Mouse (Mus musculus) megakaryocyte progenitor cell, adult 5-6 weeks (primary cell): ENCODE results near the gene Prkar2b. TPM values are rescaled to one million over a fixed set of nuclear protein-coding genes. Genes with fewer than 3 reads are reported as not detected.
A peak's percentile ranks its signal among the peaks of the same experiment; 100 is the strongest.

Experiments
- ATAC-seq: replicated peaks from 2 replicates; pipeline ENCODE4 v1.8.0; 2016; ENCODE audit warnings: mild to moderate bottlenecking, moderate TSS enrichment, inconsistent platforms; ENCODE audit not compliant: poor library complexity
- total RNA-seq, 2 experiments: library from RNA; stranded (forward) in 1 of 2; stranded (reverse) in 1 of 2; fragments of 157-497, 149-512 nt in 1 of 2; fragments of 200-1000 nt in 1 of 2; gene quantifications; 2 replicates each; pipeline versions ENCODE4 v1.2.3 to v1.2.4; 2015 to 2017

Gene Prkar2b
- total RNA-seq, 2 experiments from 2014 or later, result 77.3 to 99.4 TPM

DNA sequence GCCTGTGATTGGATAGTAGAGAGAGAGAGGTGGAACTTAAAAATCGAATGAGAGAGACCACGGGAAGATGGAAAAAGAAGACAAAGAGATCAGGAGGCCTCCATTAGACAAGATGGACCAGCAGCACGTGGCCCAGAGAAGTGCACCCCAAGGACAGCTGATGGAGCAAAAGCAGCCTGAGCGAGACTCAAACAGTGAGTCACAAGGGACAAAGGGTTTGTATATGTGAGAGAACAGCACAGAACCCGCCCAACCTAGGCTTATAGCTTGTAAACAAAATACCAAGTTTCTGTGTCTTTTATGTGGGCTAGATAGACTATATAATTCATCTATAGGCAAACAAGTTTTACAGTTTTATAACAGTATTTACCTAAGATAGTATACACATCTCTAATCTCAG is 50.0 kb downstream of the Prkar2b start:
- no peak for ATAC-seq

DNA sequence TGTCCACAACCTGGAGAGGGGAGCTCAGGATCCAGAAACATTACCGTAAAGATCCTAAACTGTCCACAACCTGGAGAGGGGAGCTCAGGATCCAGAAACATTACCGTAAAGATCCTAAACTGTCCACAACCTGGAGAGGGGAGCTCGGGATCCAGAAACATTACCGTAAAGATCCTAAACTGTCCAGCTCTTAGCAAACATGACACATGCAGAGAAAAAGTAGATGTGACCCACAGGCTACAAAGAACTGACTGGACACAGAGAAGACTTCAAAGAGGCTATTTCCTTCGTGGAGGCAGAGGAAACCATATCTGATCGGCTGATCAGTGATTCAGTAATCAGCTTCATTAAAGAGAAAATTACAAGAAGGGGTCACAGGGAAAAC is 51.1 kb downstream of the Prkar2b start:
- ATAC-seq, result peak; percentile 7; the same call in 1 of the 2 replicates

DNA sequence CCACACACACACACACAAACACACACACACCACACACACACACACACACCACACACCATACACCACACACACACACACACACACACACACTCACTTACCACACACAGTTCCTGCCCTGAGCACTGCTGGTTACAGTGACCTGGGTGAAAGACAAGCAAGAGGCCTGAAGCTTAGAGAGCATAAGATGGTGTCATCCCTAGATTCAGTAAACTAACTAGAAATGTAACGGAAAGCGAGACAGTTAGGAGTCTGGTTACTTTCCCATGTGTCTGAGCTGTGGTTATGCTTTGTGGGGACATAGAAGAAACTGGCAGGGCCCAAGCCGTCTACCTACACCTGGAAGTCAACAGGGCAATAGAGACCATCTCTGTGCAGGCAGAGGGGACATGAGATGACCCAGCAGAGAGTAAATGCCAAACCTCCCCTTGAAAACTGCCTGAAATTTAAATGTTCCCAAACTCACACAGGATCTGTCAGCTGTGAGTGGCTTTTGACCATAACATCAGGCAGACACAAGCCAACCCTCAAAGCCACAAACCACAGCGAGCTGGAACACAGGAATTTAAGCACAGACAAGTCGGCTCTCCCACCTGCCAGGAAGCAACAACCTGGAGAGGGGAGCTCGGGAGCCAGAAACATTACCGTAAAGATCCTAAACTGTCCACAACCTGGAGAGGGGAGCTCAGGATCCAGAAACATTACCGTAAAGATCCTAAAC is 51.7 kb downstream of the Prkar2b start:
- peak; percentile 53 for ATAC-seq

DNA sequence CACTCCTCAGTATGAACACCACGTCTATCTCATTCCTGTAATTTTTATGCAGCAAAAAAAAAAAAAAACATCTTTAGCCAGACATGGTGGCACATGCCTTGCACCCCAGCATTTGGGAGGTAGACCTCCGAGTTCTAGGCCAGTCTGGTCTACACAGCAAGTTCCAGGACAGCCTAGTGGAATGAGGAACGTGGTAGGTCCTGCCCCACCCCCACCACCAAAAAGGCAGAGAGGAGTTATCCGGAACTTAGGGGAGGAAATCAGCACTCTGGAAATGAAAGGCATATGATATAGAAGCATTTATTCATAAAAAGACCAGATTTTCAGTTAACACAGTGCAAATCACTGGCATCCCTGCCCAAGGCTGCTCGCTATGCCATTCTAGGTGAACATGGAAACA is 52.4 kb downstream of the Prkar2b start:
- ATAC-seq, result peak; percentile 51

DNA sequence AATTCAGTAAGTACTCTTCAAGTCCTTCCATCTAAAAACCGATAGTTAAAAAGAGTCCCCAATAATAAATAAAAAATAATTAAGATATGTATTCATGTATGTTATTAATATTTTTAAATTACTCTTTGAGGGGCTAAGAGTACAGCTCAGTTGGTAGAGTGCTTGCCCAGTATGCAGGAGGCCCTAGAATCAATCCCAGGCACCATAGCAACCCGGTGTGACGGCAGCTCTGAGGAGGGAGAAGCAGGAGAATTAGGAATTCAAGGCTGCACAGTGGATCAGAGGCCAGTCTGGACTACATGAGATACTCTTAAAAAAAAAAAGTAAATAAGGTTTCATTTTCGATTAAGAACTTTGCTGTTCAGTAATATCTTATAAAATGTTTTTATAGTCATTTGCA is 53.5 kb downstream of the Prkar2b start:
- no peak for ATAC-seq

DNA sequence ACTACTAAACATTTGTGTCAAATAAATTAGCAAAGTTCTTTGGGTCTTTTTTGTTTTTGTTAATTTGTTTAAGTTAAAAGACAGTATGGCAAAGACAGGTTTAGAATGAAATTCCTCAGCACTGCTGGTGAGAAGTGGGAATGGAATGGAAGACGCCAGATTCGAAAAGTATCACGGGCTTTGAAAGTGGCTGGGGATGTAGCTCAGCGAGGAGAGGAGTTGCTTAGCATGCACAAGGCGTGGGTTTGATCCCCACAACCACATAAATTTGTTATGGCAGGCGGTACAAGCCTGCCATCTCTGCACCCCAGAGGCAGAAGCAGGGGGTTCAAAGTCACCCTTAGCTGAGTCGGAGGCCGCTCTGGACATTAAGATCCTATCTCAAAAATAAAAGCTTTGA is 54.1 kb downstream of the Prkar2b start:
- ATAC-seq, result no peak

DNA sequence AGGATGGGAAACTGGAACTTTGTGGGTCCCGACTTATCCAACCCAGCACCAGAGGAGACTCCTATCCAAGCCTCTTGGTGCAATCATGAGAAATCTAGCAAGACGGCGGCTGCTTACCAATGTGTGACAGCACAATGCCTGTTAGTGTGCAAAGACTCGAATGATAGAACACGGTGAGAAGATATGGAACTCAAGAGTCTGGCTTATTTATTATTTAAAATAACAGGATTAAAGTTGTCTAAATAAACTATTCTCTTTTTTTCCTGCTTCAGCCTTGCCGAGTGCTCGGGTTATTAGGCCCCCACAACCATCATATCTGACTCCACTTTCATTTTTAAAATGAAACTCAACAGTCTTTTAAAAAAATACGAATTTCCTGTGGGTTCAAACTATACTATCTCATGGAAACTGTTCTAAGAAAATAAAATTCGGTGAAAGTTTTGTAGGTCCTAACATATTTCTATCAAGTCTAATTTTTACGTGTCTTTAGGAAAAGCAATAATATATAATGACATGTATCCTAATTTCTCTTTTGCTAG is 54.6 kb downstream of the Prkar2b start:
- no peak for ATAC-seq

DNA sequence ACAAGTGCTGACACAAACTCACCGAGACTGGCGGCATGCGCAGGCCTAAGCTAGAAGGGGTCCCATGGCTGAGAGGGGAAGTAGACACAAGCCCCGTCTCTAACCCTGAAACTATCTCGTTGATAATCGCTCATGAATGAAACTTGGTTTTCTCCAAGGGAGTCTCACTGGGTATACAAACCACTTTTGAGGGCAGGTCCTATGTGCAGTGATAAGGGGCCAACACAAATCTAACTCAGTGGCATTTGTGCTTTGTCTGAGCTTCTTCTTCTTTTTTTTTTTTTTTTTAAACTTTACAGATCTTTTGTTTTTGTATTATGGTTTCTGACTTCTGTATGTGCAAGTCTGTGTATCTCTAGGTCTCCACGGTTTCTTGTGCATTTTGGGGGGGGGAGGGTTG is 60.6 kb downstream of the Prkar2b start:
- no peak; the same call in 1 of the 2 replicates for ATAC-seq

DNA sequence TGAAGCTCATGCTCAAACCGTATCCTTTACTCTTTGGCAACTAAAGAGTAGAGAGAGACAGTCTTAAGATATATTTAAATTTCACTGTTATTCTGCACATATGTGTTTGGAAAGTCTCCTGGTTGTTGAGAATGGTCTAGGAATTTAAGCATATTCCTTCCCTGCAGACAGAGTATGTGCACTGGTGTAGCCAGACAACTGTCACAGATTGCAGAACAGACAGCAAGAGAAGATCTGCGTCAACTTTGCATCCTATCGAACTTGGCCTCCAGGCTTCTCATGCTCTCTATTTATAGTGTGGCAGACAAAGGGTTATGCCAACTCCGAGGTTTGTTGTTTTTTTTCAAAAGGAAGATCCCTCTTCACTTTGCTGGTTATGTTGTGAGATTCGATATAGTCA is 62.4 kb downstream of the Prkar2b start:
- ATAC-seq, result no peak

DNA sequence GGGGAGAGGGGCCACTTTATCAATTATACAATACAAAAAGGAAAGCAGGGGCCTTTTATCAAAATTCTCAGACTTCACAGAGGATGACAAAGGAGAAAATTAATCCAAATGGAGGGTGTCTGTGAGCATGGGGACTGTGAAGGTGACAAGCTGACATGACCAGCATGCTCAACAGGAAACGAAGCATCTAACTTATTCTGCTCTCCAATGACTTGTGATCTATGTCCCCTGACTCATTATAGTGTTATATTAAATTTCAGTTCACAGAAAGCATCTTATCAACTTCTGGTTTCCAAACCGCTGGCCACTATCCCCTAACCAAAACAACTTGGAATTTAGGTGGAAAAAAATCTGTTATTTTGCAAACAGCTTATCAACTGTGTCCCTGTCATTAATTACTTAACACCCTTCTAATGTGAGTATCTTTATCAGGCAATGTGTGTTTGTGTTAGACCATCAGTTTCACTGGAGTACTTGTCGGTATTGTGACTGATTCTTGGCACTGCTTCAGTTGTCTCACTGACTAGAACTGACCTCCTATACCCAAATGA is 63.7 kb downstream of the Prkar2b start:
- 0 out of 2 replicates have a peak, but pooled peaks have one; percentile 11 for ATAC-seq

DNA sequence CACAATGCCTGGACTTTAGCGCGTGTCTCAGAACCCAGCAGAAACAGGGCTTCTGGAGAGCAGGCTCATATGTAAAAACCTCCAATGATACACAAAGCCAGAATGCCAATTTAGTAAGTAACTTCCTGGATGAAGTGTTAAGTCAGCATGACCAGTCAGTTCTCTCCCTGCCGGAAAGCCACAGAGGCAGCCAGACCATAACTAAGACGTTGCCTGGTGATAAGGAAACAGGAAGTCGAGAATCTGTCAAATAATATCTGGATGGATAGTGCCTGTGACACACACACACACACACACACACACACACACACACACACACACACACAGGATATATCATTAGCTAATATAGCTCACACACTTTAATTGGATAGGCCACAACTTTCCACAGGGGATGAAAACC is 64.2 kb downstream of the Prkar2b start:
- ATAC-seq, result peak; percentile 90

DNA sequence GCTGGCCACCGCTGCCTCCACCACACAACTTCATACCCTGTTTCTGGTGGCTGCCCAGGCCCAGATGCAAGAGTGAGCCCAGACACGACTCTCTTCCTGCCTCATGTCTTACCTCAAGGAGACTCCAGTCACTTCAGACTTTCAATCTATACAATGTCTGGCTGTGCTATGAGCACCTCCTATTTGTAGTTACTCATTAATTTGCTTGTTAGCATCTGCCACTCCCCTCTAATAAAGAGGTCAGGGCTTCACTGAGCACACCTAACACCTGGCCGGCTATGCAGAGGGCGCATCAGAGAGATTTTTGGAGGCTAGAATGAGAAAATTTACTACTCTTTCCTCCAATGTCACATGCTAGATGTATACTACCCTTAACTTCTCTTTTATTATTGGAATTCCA is 70.5 kb downstream of the Prkar2b start:
- no peak for ATAC-seq

DNA sequence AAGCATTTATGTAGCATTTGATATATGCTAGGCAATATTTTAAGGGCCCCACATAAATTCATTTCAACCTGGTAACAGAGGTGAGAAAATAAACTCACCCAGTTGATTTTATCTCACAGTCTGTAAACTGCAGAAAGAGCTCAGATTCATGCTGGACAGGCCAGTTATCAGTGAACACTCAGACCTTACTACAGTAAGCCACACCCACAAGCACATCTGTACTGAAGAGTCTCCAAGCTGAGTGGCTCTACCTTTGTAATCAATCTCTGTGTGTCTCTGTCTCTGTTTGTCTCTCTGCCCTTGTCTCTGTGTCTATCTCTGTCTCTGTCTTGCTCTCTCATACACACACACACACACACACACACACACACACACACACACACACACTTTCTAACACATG is 71.4 kb downstream of the Prkar2b start:
- ATAC-seq, result peak; percentile 49; the same call in 1 of the 2 replicates

DNA sequence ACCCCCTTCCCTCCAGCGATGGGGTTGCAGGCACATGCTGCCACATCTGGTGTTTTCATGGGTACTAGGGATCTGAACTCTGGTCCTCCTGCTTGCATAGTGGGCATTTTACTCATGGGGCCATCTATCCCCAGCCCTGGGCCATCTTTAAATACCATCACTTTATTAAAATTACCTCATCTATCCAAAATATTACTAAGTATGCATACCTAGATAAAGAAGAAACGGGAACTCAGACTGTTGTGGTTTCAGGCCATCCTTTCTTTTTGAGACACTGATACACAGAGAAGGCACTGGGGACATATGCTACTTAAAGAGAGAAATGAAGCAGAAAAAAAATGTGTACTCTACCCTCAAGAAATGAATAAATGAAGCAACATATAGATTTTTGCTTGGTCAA is 74.6 kb downstream of the Prkar2b start:
- no peak for ATAC-seq

DNA sequence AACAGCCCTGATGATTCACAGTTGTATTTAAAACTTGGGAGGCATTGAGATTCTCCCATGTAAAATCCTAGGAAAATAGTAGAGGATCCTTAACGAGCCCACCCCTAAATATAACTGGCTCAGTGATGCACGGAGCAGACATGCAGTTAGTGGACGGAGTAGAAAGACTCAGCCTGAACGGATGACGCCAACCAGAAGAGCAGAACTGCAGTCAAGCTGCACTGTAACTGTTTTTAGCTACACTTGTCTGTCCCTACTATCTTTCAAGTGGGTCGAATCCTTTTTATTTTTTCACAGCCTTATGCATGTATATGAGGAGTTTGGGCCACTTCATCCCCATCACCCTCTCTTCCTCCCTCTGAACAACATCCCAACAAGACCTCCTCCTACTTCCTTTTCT is 75.4 kb downstream of the Prkar2b start:
- no peak for ATAC-seq

DNA sequence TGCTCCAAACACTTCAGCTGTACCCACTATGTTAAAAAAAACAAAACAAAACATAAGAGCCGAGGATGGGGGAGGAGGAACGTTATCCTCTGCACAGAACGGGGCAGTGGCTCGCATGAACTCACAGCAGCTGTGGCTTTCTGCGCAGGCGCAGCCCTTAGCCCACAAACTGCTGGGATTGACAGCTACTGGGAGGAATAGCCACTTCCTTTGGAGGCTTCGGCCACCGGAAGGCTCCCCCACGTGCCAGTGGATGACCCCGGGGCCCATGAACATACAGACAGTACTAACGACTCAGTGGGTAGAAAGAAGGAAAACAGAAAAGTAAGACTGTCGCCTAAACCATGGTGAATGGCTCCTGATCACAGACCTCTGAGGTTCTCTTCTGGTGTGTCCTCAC is 76.4 kb downstream of the Prkar2b start:
- ATAC-seq, result peak; percentile 57

DNA sequence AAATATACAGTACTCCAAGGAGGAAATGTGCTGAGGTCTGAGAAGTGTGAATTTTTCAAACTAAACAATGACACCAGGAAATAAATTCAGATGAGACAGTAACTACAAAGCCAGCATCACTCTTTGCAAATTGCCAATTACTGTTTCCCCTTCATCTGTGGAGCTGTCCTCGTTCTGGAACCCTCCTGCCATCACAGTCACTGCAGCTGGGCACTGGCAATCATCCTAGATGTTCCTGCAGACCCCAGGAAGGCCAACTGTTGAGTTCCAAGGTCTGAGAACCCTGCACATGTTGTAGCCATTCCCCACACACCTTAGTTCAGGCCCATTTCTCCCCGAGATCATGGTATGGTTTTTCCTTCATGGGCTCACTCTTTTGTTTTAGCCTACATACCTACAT is 76.9 kb downstream of the Prkar2b start:
- 0 out of 2 replicates have a peak, but pooled peaks have one; percentile 6 for ATAC-seq

DNA sequence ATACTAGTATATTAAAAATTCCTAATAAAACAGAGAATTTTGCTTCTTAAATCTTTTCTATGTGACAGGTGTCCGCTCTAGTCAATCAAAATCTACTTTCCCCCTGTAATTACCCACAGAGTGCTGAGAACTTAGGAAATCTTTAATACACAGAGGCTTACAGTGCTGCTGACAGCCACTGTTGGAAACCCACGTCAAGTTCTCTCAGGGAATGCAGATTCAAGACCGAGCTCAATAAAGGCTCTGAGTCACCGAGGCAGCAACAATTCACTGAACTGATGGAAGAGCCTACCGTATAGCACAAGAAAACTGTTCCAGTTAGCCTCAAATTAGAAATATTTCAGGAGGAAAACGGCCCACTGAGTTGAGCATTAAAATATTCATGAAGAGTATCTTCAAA is 77.3 kb downstream of the Prkar2b start:
- no peak for ATAC-seq

DNA sequence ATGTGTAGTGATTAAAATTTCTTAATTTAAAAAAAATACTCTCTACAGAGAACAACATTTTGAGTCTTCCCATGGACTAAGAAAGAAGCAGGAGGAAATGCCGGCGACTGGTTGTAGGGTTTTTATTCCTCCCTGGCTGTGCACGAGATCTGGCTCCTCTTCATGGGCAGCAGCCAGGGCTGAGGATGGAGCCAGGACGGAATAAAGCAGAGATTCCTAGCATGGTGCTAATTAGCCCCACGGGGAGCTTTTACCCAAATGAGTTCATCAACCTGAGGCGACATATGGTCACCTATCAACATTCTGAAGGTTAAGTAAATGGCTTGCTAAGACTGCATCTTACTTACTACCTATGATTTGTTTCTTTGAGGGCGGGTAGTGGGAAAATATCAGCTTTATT is 77.9 kb downstream of the Prkar2b start:
- ATAC-seq, result no peak

DNA sequence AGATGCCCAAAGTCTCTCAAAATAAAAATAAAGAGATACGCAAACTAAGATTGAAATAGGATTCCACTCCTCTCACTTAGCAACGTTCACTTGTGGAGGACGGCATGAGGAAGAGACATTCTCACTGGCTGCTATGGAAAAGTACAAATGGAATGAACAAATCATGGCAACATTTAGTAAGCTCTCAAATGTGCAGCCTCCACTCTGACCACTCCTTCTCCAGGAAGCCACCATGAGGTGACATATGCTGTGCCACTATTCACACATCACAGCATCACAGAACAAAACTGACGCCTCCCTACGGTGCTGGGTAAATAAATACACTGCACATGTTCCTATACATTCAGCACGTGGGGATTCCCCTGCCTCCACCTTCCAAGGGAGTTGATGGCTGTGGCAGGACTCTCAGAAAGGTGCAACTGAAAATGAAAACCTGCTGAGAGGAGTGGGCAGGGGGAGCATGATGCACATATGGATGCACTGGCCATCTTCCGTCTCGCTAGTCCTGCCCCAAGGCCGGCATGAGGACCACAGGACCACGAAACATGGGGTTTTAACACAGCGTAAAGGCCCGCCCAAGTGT is 83.4 kb downstream of the Prkar2b start:
- no peak for ATAC-seq

DNA sequence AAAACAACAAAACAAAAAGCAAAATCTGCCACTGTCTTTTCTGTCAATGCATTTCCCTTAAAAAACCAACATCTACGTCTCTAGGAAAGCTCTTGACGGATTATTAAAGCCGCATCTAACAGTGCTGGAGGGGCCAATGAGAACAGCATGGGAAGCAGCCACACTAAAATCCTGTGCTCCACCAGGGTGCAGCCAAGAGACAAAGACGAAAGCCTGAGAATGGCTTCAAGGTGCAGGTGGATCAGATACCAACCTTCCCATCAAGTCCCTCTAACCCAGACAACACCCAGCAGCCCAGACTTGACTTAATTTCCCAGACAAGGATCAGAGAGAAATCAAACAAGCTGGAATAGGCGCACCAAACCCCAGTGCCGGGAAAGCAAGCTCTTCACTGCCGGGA is 84.6 kb downstream of the Prkar2b start:
- peak; percentile 51 for ATAC-seq

DNA sequence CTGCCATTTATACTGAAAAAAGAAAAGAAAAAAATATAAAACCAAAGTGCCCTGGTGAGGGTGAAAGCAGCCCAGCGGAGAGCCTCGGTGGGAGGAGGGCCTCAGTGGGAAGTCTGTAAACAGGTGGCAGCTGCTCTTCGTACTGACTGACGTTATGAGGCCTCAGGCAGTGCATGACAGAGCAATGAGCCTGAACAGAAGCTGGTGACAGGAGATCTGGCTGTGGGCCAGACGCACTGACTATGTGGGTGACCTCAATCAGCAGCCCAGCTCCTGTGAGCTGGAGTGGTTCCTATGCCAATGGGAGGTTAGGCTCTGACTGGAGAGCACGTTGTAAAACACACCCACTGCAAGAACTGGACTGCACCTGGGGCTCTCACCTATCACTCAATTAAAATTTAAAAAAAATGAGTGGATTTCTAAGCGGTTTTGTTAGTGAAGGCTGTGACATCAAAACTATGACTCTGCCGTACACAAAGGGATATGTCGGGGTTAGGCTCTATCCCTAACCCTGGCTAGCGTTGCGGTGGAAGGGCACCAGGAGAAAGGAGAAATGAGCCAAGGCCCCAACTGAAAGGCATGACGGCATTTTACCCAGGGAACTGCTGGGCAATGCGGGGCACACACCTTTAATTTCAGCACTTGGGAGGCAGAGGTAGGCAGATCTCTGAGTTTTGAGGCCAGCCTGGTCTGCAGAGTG is 87.5 kb downstream of the Prkar2b start:
- ATAC-seq, result peak; percentile 95
